ENCODE assay signal across 9 mouse cellular contexts in the genomic region with DNA sequence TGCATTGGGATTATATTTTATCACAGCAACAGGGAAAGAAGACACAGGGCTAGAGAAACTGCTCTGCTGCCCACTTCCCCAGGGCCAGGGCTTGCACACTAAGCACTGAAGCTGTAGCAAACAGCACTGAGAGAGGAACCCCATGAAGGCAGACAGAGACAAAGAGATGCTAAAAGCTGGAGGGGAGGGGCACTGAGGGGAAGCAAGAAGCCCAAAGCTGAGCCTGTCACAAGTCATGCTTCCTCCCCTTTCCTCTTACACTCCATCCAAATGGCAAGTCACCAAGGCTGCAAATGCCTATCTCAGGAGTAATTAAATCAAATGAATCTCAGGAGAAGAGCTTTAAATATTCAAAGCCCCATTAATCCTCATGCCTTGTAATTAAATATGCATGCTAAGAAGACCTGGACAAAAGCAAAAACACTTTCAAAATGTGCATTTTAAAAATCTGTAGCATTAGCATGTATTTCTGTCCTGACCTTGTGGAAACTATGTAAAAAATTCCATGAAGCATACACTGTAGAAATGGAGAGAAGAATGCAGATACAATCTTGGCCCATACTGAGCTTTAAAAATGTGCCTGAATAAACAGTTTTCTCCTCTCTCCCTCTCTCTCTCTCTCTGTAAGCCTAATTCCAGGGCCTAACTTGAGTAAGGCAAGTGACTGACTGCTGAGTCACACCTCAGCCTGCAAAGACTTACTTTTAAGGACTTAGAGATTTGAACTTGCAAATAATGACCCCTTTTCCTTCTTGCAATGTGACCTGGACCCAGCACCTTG.
DNase-seq lines count a peak whose midpoint lies in the region; ATAC-seq and TF ChIP-seq lines count a peak whose summit lies in the region.
"Had no signal": no experiment of that assay in that cellular context is flagged by ENCODE, and none has a peak within 500 bp of the region (broad histone marks: within the 10 kb centered on the region; RNA-seq: fewer than 3 reads in every experiment).

No protein-coding gene starts in this region.

- peak overlapping the region; percentile 83 for H3K27ac ChIP-seq in heart, embryonic 13.5 days (replicated peaks)
- H3K27ac ChIP-seq in forebrain, embryonic 16.5 days (ENCODE audit: low read length) = peak overlapping the region; percentile 95
- H3K27ac ChIP-seq in liver, postnatal 0 days (ENCODE audit: low read depth) = 0 out of 2 replicates have a peak overlapping the region, but pooled peaks have one; percentile 2

- no peak for TF ChIP-seq CTCF in C2C12 (IDR thresholded peaks at IDR 0.05; ENCODE audit: control insufficient read depth, insufficient read depth, insufficient read length)
- no peak for TF ChIP-seq CTCF in liver, postnatal 0 days (IDR thresholded peaks at IDR 0.05; ENCODE audit: low read depth)

- TF ChIP-seq EP300 in liver, postnatal 0 days (IDR thresholded peaks at IDR 0.05; ENCODE audit: low read depth) = no peak

- no peaks in the 10 kb centered on the region for H3K9me3 ChIP-seq in heart, embryonic 13.5 days
- H3K9me3 ChIP-seq in forebrain, embryonic 16.5 days (ENCODE audit: control insufficient read depth, low read length) = no peaks in the 10 kb centered on the region
- H3K9me3 ChIP-seq in liver, postnatal 0 days (ENCODE audit: low read length) = no peaks in the 10 kb centered on the region
- H3K9me3 ChIP-seq: G1E had no signal

- H3K4me2 ChIP-seq in heart, embryonic 13.5 days = no peak overlapping the region
- H3K4me2 ChIP-seq in forebrain, embryonic 16.5 days (ENCODE audit: low read length) = no peak overlapping the region
- no peak overlapping the region for H3K4me2 ChIP-seq in liver, postnatal 0 days (ENCODE audit: low read depth, low read length)

- intact Hi-C loops in heart, postnatal 25 days (cut with DNase I) = no loop called here

- H3K4me3 ChIP-seq in heart, embryonic 13.5 days = no peak overlapping the region
- H3K4me3 ChIP-seq in C2C12 (ENCODE audit: insufficient read depth, poor library complexity, severe bottlenecking) = no peak overlapping the region
- no peak overlapping the region for H3K4me3 ChIP-seq in forebrain, embryonic 16.5 days (replicated peaks; ENCODE audit: low read length)
- H3K4me3 ChIP-seq in liver, postnatal 0 days (ENCODE audit: low read depth, low read length) = no peak overlapping the region

- H3K4me1 ChIP-seq in heart, embryonic 13.5 days = peaks cover 77% of the 10 kb centered on the region
- H3K4me1 ChIP-seq in forebrain, embryonic 16.5 days (replicated peaks; ENCODE audit: control insufficient read depth, insufficient read depth, low read length) = peaks cover 28% of the 10 kb centered on the region
- peaks cover 34% of the 10 kb centered on the region for H3K4me1 ChIP-seq in liver, postnatal 0 days (ENCODE audit: insufficient read depth)

- no peaks in the 10 kb centered on the region for H3K79me3 ChIP-seq in C2C12 (ENCODE audit: low read depth)

- H3ac ChIP-seq in C2C12 (ENCODE audit: control insufficient read depth, insufficient read length, low read depth) = no peak overlapping the region

- peaks cover 44% of the 10 kb centered on the region for H3K36me3 ChIP-seq in heart, embryonic 13.5 days
- peaks cover 5% of the 10 kb centered on the region for H3K36me3 ChIP-seq in C2C12 (ENCODE audit: control insufficient read depth, insufficient read depth)
- H3K36me3 ChIP-seq in forebrain, embryonic 16.5 days (ENCODE audit: control insufficient read depth, insufficient read depth) = no peaks in the 10 kb centered on the region
- peaks cover 14% of the 10 kb centered on the region; the same call in 1 of the 2 replicates for H3K36me3 ChIP-seq in liver, postnatal 0 days (replicated peaks; ENCODE audit: insufficient read depth, low read length)

- no peaks in the 10 kb centered on the region for H3K79me2 ChIP-seq in C2C12 (ENCODE audit: control insufficient read depth, insufficient read depth)

- no peaks in the 10 kb centered on the region for H3K27me3 ChIP-seq in heart, embryonic 13.5 days (replicated peaks)
- no peaks in the 10 kb centered on the region for H3K27me3 ChIP-seq in C2C12 (ENCODE audit: control insufficient read depth, insufficient read depth, insufficient read length)
- H3K27me3 ChIP-seq in forebrain, embryonic 16.5 days (replicated peaks; ENCODE audit: control insufficient read depth, insufficient read depth, low read length) = no peaks in the 10 kb centered on the region
- H3K27me3 ChIP-seq in liver, postnatal 0 days (ENCODE audit: insufficient read depth, low read length) = no peaks in the 10 kb centered on the region

- no peak for ATAC-seq in heart, embryonic 13.5 days (ENCODE audit: extremely low read depth, insufficient number of reproducible peaks, low FRiP score, low TSS enrichment)
- ATAC-seq in forebrain, embryonic 16.5 days = peak; percentile 93
- no peak for ATAC-seq in liver, postnatal 0 days

- H3K9ac ChIP-seq in heart, embryonic 13.5 days = peak overlapping the region; percentile 56
- H3K9ac ChIP-seq in forebrain, embryonic 16.5 days (replicated peaks; ENCODE audit: low read depth, low read length) = peak overlapping the region; percentile 26
- H3K9ac ChIP-seq in liver, postnatal 0 days (replicated peaks) = no peak overlapping the region

- DNase-seq in heart, postnatal 25 days (ENCODE audit: low spot score) = no peak
- no peak for DNase-seq in liver, postnatal 0 days
- DNase-seq in right cerebral cortex, postnatal 36 days (ENCODE audit: low spot score in 2 of 2) = no peak
- no peak for DNase-seq in left cerebral cortex, adult 9 months (ENCODE audit: low spot score in 2 of 2)
- DNase-seq in embryo, embryonic 10.5 days (ENCODE audit: low spot score) = no peak

TF ChIP-seq in C2C12, 6 proteins besides CTCF, POLR2A, EP300 and RAD21:
- TF ChIP-seq FOSL1 (IDR thresholded peaks at IDR 0.05; ENCODE audit: insufficient read depth, low read length, poor library complexity, severe bottlenecking) = peak; percentile 31
- no peak for TF ChIP-seq USF1 (IDR thresholded peaks at IDR 0.05; ENCODE audit: low read depth)

Comparison
In these comparisons a context has a peak if more than half of its experiments do, and no peak if none do; other contexts are left out.
1. H3K27ac ChIP-seq: peak in every context shown above with its lines; median percentile 95 in forebrain, embryonic 16.5 days; 83 in heart, embryonic 13.5 days; 2 in liver, postnatal 0 days.